In genomic region chr2:33996331-33996730, GRCm38 (mm10) we compare ENCODE assay signal across 26 mouse cellular contexts.
"Had no signal": no experiment of that assay in that cellular context is flagged by ENCODE, and none has a peak within 500 bp of the region (broad histone marks: within the 10 kb centered on the region; RNA-seq: fewer than 3 reads in every experiment).

No protein-coding gene starts in this region.

- H3K27me3 ChIP-seq: embryonic facial prominence, embryonic 12.5 days; embryonic facial prominence, embryonic 13.5 days; embryonic facial prominence, embryonic 15.5 days; forebrain, embryonic 12.5 days; forebrain, embryonic 13.5 days; forebrain, embryonic 15.5 days had no signal

- ATAC-seq: forebrain, embryonic 13.5 days; forebrain, embryonic 14.5 days; forebrain, embryonic 15.5 days; forebrain, embryonic 16.5 days; forebrain, postnatal 0 days had no signal

- H3K36me3 ChIP-seq: embryonic facial prominence, embryonic 10.5 days; embryonic facial prominence, embryonic 12.5 days; embryonic facial prominence, embryonic 13.5 days; embryonic facial prominence, embryonic 15.5 days; forebrain, embryonic 10.5 days; forebrain, embryonic 12.5 days; forebrain, embryonic 15.5 days had no signal

- H3K27ac ChIP-seq: embryonic facial prominence, embryonic 10.5 days; embryonic facial prominence, embryonic 12.5 days; embryonic facial prominence, embryonic 13.5 days; embryonic facial prominence, embryonic 15.5 days; forebrain, embryonic 10.5 days; forebrain, embryonic 12.5 days; forebrain, embryonic 13.5 days; forebrain, embryonic 15.5 days; gastrocnemius, adult 2 months; heart, adult 2 months had no signal

- DNase-seq: cerebellum, adult 9-10 months; cerebellum, adult 9-11 months; cerebellum, postnatal 10 days; cerebellum, postnatal 14 days; cerebellum, postnatal 25 days; cerebellum, postnatal 36 days; embryo, embryonic 11 days; forebrain, postnatal 0 days; gastrocnemius, adult 2 months; gastrocnemius, postnatal 10 days; gastrocnemius, postnatal 14 days; gastrocnemius, postnatal 25 days; gastrocnemius, postnatal 36 days; heart, adult 18-20 months; heart, adult 2 months had no signal

- H3K9ac ChIP-seq: embryonic facial prominence, embryonic 12.5 days; embryonic facial prominence, embryonic 13.5 days; embryonic facial prominence, embryonic 15.5 days; forebrain, embryonic 12.5 days; forebrain, embryonic 13.5 days; forebrain, embryonic 15.5 days; forebrain, postnatal 0 days had no signal

- H3K4me3 ChIP-seq: embryonic facial prominence, embryonic 10.5 days; embryonic facial prominence, embryonic 12.5 days; embryonic facial prominence, embryonic 13.5 days; embryonic facial prominence, embryonic 15.5 days; erythroblast, embryonic 14.5 days; forebrain, embryonic 10.5 days; forebrain, embryonic 12.5 days; forebrain, embryonic 13.5 days; forebrain, embryonic 15.5 days; gastrocnemius, adult 2 months; heart, adult 2 months had no signal

- H3K4me1 ChIP-seq: embryonic facial prominence, embryonic 10.5 days; embryonic facial prominence, embryonic 12.5 days; embryonic facial prominence, embryonic 13.5 days; embryonic facial prominence, embryonic 15.5 days; forebrain, embryonic 10.5 days; forebrain, embryonic 12.5 days; forebrain, embryonic 13.5 days; forebrain, embryonic 15.5 days had no signal

- H3K9me3 ChIP-seq: embryonic facial prominence, embryonic 10.5 days; embryonic facial prominence, embryonic 12.5 days; forebrain, embryonic 13.5 days; forebrain, embryonic 15.5 days had no signal

- H3K4me2 ChIP-seq: embryonic facial prominence, embryonic 12.5 days; embryonic facial prominence, embryonic 13.5 days; embryonic facial prominence, embryonic 15.5 days; forebrain, embryonic 12.5 days; forebrain, embryonic 13.5 days; forebrain, embryonic 15.5 days had no signal
